Mouse (Mus musculus): ENCODE results near the gene Gm20388.
"Not testable (repeated sequence)": the region's sequence is repeated elsewhere in the genome, so short reads cannot be mapped to it uniquely, and the experiment has no call there.

Gm20388 gene

GRCm38 (mm10) chr8:120363552-120364071, 453.0 kb downstream of the Gm20388 start:
- peak; percentile 42 for DNase-seq (ENCODE audit: extremely low spot score, low spot score)

GRCm38 (mm10) chr8:120364093-120364725, 453.6 kb downstream of the Gm20388 start:
- DNase-seq (ENCODE audit: extremely low spot score, low spot score): peak; percentile 44

- DNase-seq (ENCODE audit: extremely low spot score, low spot score): no peak
Measured at GRCm38 (mm10) chr8:120366840-120367239, 456.2 kb downstream of the Gm20388 start.

- not testable (repeated sequence) for DNase-seq (ENCODE audit: extremely low spot score, low spot score)
Measured at GRCm38 (mm10) chr8:120368191-120368590, 457.6 kb downstream of the Gm20388 start.

- peak; percentile 58 for DNase-seq (ENCODE audit: extremely low spot score, low spot score)
Measured at GRCm38 (mm10) chr8:120368814-120369649, 458.4 kb downstream of the Gm20388 start.

- DNase-seq (ENCODE audit: extremely low spot score, low spot score): no peak
Measured at GRCm38 (mm10) chr8:120369956-120370355, 459.3 kb downstream of the Gm20388 start.

GRCm38 (mm10) chr8:120370461-120370860, 459.8 kb downstream of the Gm20388 start:
- DNase-seq (ENCODE audit: extremely low spot score, low spot score): no peak

- no peak for DNase-seq (ENCODE audit: extremely low spot score, low spot score)
Measured at GRCm38 (mm10) chr8:120371146-120371545, 460.5 kb downstream of the Gm20388 start.

GRCm38 (mm10) chr8:120371725-120372457, 461.2 kb downstream of the Gm20388 start:
- DNase-seq (ENCODE audit: extremely low spot score, low spot score): no peak

- DNase-seq (ENCODE audit: extremely low spot score, low spot score): no peak
Measured at GRCm38 (mm10) chr8:120372684-120373083, 462.0 kb downstream of the Gm20388 start.

- DNase-seq (ENCODE audit: extremely low spot score, low spot score): no peak
Measured at GRCm38 (mm10) chr8:120373621-120374020, 463.0 kb downstream of the Gm20388 start.

GRCm38 (mm10) chr8:120374070-120374469, 463.4 kb downstream of the Gm20388 start:
- no peak for DNase-seq (ENCODE audit: extremely low spot score, low spot score)

- DNase-seq (ENCODE audit: extremely low spot score, low spot score): peak; percentile 85
Measured at GRCm38 (mm10) chr8:120374514-120374913, 463.9 kb downstream of the Gm20388 start.

- DNase-seq (ENCODE audit: extremely low spot score, low spot score): no peak
Measured at GRCm38 (mm10) chr8:120375170-120375569, 464.5 kb downstream of the Gm20388 start.

- DNase-seq (ENCODE audit: extremely low spot score, low spot score): no peak
Measured at GRCm38 (mm10) chr8:120376215-120376614, 465.6 kb downstream of the Gm20388 start.

- DNase-seq (ENCODE audit: extremely low spot score, low spot score): no peak
Measured at GRCm38 (mm10) chr8:120376847-120377802, 466.5 kb downstream of the Gm20388 start.

GRCm38 (mm10) chr8:120377803-120378189, 467.2 kb downstream of the Gm20388 start:
- no peak for DNase-seq (ENCODE audit: extremely low spot score, low spot score)

- no peak for DNase-seq (ENCODE audit: extremely low spot score, low spot score)
Measured at GRCm38 (mm10) chr8:120378306-120378705, 467.7 kb downstream of the Gm20388 start.

GRCm38 (mm10) chr8:120379015-120379414, 468.4 kb downstream of the Gm20388 start:
- DNase-seq (ENCODE audit: extremely low spot score, low spot score): no peak

- no peak for DNase-seq (ENCODE audit: extremely low spot score, low spot score)
Measured at GRCm38 (mm10) chr8:120381865-120382264, 471.2 kb downstream of the Gm20388 start.
